Mouse (Mus musculus) left cerebral cortex, postnatal 25 days (tissue): Measurements from ENCODE around the gene Nkd2. TPM values are rescaled to one million over a fixed set of nuclear protein-coding genes. Genes with fewer than 3 reads are reported as not detected.

ENCODE experiments used
- DNase-seq, 2 experiments: peaks; one replicate each; pipeline ENCODE4 v3.0.0; 2022; ENCODE audit warnings: low spot score in 2 of 2, mixed read lengths in 1 of 2
- intact Hi-C: fragments of 180-260 bp; cut with DNase I; formaldehyde crosslinking; loops from one replicate; pipeline ENCODE4 v1.15.1; 2025
- total RNA-seq, 2 experiments: library from RNA; stranded (reverse); gene quantifications; 2 replicates each; pipeline ENCODE4 v1.2.3; 2021

Gene Nkd2
- total RNA-seq: 1 to 10 TPM; 2.2 to 2.6 TPM

GRCm38 (mm10) chr13:73847465-73847836 is at the start of gene Nkd2:
Nkd2 (minus strand) TSS chr13:73847631.
- intact Hi-C loops: no loop called here
- DNase-seq: peak; percentile 63 to 71

- intact Hi-C loops: no loop called here
- no peak for DNase-seq
These were observed 45.2 kb upstream of the Nkd2 start for GRCm38 (mm10) chr13:73892493-73893178.

- DNase-seq: no peak
- intact Hi-C loops: no loop called here
These were observed 40.0 kb upstream of the Nkd2 start for GRCm38 (mm10) chr13:73887415-73887874.

GRCm38 (mm10) chr13:73886601-73887000 is 39.2 kb upstream of the Nkd2 start:
- no peak for DNase-seq
- intact Hi-C loops: no loop called here

- intact Hi-C loops: no loop called here
- no peak for DNase-seq
These were observed 38.6 kb upstream of the Nkd2 start for GRCm38 (mm10) chr13:73886066-73886465.

GRCm38 (mm10) chr13:73885656-73886055 is 38.2 kb upstream of the Nkd2 start:
- DNase-seq: no peak

GRCm38 (mm10) chr13:73881347-73881746 is 33.9 kb upstream of the Nkd2 start:
- intact Hi-C loops: no loop called here
- no peak for DNase-seq

More at GRCm38 (mm10) chr13:73885656-73886055, 38.2 kb upstream of the Nkd2 start:
- intact Hi-C loops: no loop called here

GRCm38 (mm10) chr13:73879824-73880223 is 32.4 kb upstream of the Nkd2 start:
- peak in 1 of 2 experiments; percentile 19 for DNase-seq
- intact Hi-C loops: no loop called here

- DNase-seq: peak in 1 of 2 experiments; percentile 83
- intact Hi-C loops: no loop called here
These were observed 24.7 kb upstream of the Nkd2 start for GRCm38 (mm10) chr13:73872159-73872558.

- DNase-seq: no peak
- intact Hi-C loops: no loop called here
These were observed 604 bp downstream of the Nkd2 start for GRCm38 (mm10) chr13:73846589-73847464.

- intact Hi-C loops: no loop called here
- DNase-seq: no peak
These were observed 4.7 kb downstream of the Nkd2 start for GRCm38 (mm10) chr13:73842696-73843095.

GRCm38 (mm10) chr13:73839740-73840139 is 7.7 kb downstream of the Nkd2 start:
- no peak for DNase-seq
- intact Hi-C loops: no loop called here

- peak in 1 of 2 experiments; percentile 11 for DNase-seq
- intact Hi-C loops: no loop called here
These were observed 8.3 kb downstream of the Nkd2 start for GRCm38 (mm10) chr13:73839137-73839548.

- intact Hi-C loops: no loop called here
- DNase-seq: no peak
These were observed 9.7 kb downstream of the Nkd2 start for GRCm38 (mm10) chr13:73837708-73838107.

GRCm38 (mm10) chr13:73836491-73836890 is 10.9 kb downstream of the Nkd2 start:
- DNase-seq: no peak
- intact Hi-C loops: no loop called here

- intact Hi-C loops: no loop called here
- no peak for DNase-seq
These were observed 11.6 kb downstream of the Nkd2 start for GRCm38 (mm10) chr13:73835791-73836190.

GRCm38 (mm10) chr13:73833809-73834208 is 13.6 kb downstream of the Nkd2 start:
- intact Hi-C loops: no loop called here
- DNase-seq: no peak

- peak; percentile 39 to 49 for DNase-seq
- intact Hi-C loops: loop anchor here (1.0 kb wide), 1 partner anchor 76 kb away; no protein-coding TSS in a partner anchor
These were observed 15.9 kb downstream of the Nkd2 start for GRCm38 (mm10) chr13:73831486-73831885.

GRCm38 (mm10) chr13:73827243-73827642 is 20.2 kb downstream of the Nkd2 start:
- intact Hi-C loops: no loop called here
- DNase-seq: no peak

- DNase-seq: no peak
- intact Hi-C loops: loop anchor here (5.0 kb wide), 1 partner anchor 176 kb away; no protein-coding TSS in a partner anchor
These were observed 23.7 kb downstream of the Nkd2 start for GRCm38 (mm10) chr13:73823711-73824110.
